Mouse (Mus musculus): ENCODE results near the gene Mrpl27.

DNA sequence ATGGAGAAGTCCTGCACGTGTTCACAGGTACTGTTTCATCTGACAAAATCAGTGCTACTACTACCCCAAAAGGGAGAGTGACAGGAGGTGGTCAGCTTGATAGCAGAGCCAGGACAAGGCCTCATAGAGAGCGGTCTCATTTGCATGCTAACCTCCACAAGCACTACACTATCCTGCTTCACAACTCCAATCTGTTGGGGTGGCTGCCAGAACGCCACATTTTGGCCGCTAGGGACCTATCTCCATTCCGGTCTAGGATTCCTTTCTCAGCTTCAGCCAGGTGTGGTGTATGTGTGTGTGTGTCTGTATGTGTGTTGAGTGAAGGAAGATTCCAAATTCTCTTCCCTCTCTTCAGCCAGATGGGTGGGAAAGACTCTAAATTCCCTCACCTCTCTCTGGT, 21.9 kb downstream of the Mrpl27 start:
- no peak for TF ChIP-seq MAFK (IDR thresholded peaks at IDR 0.05; ENCODE audit: insufficient read depth, low read depth, low read length)
- no peak for TF ChIP-seq ZC3H11A (IDR thresholded peaks at IDR 0.05; ENCODE audit: borderline replicate concordance, low read depth, low read length)
- no peak for TF ChIP-seq HCFC1 (IDR thresholded peaks at IDR 0.05; ENCODE audit: borderline replicate concordance, insufficient read depth, low read length)
